Mouse (Mus musculus): ENCODE measurements around the gene Tmeff2.

The Tmeff2 gene

DNA sequence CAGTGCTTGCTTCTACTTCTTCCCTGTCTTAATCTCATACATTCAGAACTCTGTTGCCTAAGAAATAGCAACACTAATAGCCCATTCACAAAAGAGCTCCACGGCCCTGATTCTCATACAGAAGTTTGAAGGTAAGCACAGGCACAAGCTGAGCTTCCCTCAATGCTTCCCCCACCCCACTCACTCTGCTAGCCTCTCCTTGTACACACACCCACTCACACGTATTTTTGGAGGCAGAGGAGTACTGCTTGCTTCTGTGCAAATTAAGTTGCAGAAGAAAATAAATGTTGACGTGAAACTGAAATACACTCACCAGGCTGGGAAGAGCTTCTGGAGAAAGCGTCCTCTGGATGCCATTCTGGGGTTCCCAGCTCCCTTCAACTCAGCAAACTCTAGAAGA, 80.1 kb downstream of the Tmeff2 start:
- no peak for DNase-seq (ENCODE audit: low spot score)

DNA sequence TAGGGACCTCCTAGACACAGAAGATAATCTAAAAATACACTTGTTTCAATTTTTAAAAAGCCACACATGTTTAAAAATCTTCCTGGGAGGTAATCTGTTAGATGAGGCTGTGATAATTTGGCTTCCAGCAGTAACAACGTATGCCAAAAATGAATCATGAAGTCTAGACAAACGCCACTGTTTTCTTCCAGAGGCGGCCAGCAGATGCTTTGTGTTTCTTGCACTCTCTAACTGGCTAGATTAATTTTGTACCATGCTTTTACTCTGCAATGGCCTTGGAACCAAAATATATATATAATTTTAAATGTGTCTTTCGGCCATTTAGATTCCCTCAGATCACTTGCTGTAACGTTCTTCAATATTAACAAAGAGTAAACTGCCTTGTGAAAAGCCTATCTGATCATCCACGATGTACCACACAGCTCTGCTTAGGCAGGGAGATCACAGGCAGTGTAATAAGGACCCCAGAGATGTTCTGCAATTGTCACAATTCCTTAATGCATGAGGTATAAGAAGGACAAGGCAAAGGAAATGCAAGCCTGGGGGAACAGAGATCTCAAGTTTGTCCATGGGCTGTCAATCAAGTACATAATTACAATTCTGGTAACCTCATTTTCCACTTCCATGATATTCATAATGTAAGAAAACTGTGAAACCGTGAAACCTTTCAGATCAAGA, 80.8 kb downstream of the Tmeff2 start:
- no peak for DNase-seq (ENCODE audit: low spot score)

GRCm38 (mm10) chr1:50990661-50991060, 90.2 kb downstream of the Tmeff2 start:
- DNase-seq (ENCODE audit: low spot score) = no peak

DNA sequence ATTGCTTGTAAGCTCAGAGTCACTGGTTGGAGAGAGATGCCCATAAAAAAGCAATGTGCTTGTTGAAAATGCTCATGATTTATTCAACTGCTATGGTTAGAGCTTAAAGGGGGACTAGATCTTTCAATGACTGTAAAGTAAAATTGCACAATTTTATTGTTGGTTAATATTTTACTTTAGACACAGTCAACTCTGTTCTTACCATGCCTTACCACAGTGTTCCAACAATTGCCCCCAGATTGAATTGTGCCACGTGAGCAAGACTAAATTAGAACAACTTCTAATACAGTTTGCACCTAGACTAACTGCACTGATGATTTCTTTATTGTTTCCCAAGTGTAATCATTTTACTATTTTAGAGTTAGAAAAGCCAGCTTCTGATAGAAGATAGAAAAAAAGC, 94.1 kb downstream of the Tmeff2 start:
- no peak for DNase-seq (ENCODE audit: low spot score)

DNA sequence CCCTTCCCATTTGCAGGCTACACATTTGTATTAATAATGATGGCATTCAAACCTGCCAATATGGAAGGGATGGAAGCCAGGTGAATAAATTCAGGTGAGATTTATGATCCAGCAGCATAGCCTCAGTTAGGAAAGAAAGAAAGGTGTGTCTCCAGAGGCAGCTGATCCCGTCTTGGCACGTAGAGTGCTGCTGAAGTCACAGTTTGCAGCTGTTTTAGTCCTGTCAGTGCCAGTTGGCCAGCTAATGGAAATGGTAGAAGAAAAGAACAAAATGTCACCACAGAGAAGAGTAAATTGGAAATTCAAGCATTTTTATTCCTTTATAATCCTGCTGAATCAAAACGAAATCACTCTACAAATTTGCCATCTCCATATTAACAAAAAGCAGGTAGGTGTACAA, 99.3 kb downstream of the Tmeff2 start:
- no peak for DNase-seq (ENCODE audit: low spot score)

- no peak for DNase-seq (ENCODE audit: low spot score)
Observed at GRCm38 (mm10) chr1:51008344-51008743, 107.9 kb downstream of the Tmeff2 start.

DNA sequence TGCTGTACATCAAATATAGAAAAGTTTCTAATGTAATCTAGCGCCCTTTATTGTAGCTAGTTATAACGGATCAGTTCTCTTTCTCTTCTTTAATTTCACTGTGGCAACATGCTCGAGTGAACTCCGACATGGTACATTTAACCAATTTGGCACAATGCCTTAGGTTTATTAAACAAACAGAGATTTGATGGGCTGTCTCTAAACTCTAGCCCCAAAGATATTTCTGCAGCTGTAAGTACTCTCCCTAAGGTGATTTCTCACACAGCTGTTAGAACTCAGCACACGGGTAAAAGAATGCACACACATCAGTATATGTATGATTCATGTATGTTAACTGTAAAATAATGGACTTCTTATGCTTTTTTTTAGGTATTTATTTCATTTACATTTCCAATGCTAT, 139.8 kb downstream of the Tmeff2 start:
- no peak for DNase-seq (ENCODE audit: low spot score)

GRCm38 (mm10) chr1:51044810-51045209, 144.4 kb downstream of the Tmeff2 start:
- DNase-seq (ENCODE audit: low spot score) = no peak

GRCm38 (mm10) chr1:51064549-51064948, 164.1 kb downstream of the Tmeff2 start:
- no peak for DNase-seq (ENCODE audit: low spot score)

- no peak for DNase-seq (ENCODE audit: low spot score)
Observed at GRCm38 (mm10) chr1:51065652-51066051, 165.2 kb downstream of the Tmeff2 start.

DNA sequence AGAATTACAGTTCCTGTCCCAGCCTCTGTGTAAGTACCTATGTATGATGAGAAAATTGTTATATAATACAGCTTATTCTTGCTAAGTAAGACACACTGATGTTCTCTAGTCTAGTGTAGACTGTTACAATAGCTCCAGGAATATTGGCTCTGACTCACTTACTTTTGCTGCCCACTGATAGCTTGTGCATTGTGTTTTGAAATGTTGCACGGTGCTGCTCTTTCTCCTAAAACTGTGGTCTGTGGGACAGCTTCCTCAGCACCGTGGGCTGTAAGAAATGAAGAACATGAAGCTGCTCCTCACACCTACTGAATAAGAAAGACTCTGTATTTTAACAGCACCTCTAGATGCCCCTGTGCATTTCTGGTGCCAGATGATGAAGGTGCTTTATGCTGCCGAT, 168.4 kb downstream of the Tmeff2 start:
- no peak for DNase-seq (ENCODE audit: low spot score)

DNA sequence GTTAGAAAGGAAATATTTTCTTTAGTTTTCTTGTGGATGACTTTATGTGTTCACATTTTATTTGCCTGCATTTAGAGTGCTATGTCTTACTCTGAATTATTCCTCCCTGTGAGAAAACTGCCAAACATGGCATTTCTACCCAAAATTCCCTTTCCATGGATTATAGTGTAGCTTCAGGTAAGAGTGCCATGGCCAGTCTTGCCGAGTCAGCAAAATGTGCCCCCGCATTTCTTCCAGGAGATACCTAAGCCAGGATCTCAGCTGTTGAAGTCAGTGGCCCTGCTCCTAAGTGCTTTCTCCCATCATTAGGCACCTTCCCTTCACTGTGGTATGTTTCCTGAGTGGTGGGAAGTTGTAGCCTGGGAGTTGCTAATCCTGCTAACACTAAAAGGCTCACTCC, 168.8 kb downstream of the Tmeff2 start:
- DNase-seq (ENCODE audit: low spot score) = no peak

GRCm38 (mm10) chr1:51074076-51074475, 173.6 kb downstream of the Tmeff2 start:
- DNase-seq (ENCODE audit: low spot score) = no peak

GRCm38 (mm10) chr1:51075785-51076771, 175.6 kb downstream of the Tmeff2 start:
- no peak for DNase-seq (ENCODE audit: low spot score)

DNA sequence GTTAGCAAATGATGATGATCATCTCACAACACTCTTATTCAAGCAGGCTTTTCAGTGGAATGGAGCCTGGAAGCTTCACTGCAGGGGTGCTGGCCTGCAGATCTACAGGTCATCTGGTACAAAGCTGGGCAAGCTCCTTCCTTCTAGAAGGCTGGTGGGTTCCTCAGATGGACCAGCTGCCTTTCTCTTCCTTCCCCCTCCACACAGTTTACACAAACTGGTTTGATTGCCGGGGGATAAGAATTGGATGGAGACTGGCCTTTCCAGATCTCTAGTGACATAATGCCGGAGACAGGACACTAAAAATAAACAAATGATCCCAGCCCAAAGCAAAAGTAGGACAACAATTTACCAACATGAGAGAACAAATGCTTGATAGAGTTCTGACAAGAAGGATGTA, 188.5 kb downstream of the Tmeff2 start:
- no peak for DNase-seq (ENCODE audit: low spot score)

DNA sequence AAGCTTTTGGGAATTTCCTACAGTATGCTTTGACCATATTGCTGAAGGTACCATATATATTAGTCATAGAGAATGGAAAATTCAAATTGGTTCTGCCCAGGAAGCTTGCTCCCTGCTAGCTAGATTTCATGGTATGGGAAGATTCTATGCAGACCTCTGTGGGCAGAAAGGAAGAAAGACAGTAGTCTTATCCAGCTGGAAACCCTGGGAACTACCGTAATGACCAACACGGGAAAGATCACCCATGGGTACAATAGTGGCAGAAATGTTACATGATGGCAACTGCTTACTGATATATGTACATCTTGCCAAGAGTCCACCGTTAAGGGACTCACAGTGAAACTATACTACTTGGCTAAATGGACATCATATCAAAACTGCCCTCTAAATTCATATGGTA, 189.4 kb downstream of the Tmeff2 start:
- DNase-seq (ENCODE audit: low spot score) = no peak

- DNase-seq (ENCODE audit: low spot score) = no peak
Observed at GRCm38 (mm10) chr1:51090212-51090761, 189.8 kb downstream of the Tmeff2 start.

- DNase-seq (ENCODE audit: low spot score) = no peak
Observed at GRCm38 (mm10) chr1:51094713-51095112, 194.3 kb downstream of the Tmeff2 start.

DNA sequence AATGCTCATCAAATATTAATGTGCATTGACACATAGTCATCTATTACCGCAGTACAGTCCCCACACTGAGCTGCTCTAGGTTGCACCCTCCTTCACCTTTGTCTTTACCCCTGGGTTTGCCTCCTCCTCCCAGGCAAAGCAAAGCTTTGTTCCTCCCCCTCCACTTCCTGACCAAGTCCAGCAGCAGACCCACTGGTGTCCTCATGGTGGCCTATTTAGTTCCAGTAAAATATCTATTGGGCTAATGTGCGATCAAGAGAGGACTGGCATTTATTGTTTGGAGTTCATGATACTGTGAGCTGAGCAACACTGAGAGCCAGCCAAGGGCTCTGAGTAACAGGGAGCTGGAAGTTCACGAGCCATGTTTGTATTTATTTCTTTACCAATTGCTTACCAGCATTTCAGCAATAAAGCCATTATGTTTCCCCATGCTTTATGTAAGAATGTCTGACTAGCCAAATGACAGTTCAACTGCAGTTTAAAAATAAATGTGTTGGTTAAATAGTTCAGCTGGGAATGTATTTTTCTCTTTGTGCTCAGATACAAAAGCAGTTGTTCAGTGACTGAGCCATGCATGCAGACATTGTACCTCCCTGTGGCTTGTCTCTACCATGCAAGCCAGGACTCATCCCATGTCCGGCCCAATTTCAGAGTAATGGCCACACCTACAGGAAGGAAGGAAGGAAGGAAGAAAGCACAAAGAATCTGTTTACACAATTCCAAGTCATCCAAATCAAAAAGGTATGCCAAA, 196.6 kb downstream of the Tmeff2 start:
- no peak for DNase-seq (ENCODE audit: low spot score)

DNA sequence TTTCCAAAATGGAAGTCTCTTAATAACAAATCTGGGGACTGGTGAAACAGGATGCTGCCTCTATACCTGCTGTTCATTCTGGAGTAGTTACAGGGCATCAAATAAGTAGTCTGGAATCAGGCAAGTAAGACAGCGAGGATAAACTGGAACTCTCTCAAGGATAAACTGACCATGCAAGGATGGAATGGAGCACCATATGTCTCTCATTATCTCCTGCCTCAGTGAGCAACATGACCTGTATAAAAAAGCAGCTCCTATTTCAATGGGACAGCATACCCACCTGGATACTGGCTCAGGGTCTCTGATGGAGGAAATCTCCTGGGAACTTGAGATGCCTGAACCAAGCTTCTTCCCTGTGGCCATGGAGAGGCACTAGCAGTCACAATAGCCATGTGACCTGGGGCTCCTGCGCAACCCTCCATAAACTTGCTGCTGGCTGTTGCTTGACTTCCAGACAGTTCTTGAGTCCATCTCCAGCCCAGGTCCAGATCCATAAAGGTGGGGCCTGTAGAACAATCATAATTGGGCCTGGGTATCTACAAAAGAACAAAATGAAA, 200.7 kb downstream of the Tmeff2 start:
- DNase-seq (ENCODE audit: low spot score) = no peak

GRCm38 (mm10) chr1:51104698-51105097, 204.3 kb downstream of the Tmeff2 start:
- no peak for DNase-seq (ENCODE audit: low spot score)

- DNase-seq (ENCODE audit: low spot score) = no peak
Observed at GRCm38 (mm10) chr1:51106401-51106920, 206.0 kb downstream of the Tmeff2 start.

Measured in urinary bladder, postnatal 10 days (tissue).